Mouse (Mus musculus) natural killer cell, adult 2 months (primary cell): ENCODE data around the gene Kif23.

ENCODE experiments used
- DNase-seq, 2 experiments: peaks; one replicate each; pipeline ENCODE4 v3.0.0; 2022; ENCODE audit warnings: low spot score in 2 of 2

The Kif23 gene

DNA sequence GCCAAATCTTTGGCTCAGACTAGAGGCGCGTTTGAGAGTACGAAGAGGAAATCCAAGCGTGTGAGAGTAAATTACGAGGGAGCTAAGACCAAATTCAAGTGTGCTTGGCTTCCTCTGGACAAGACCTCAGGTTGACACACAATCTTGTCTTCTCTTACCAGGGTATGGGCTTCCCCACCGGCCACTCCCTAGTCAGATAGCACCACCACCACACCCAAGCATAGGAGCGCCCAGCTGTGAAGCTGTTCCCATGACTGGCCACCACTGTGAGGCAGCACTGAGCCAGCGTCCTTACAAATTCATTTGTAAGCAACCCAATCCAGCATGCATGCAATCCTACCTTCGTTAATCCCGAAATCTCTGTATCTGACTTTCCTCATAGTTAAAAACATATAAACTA lies 39.7 kb downstream of the Kif23 start:
- peak; percentile 42 to 54 for DNase-seq

DNA sequence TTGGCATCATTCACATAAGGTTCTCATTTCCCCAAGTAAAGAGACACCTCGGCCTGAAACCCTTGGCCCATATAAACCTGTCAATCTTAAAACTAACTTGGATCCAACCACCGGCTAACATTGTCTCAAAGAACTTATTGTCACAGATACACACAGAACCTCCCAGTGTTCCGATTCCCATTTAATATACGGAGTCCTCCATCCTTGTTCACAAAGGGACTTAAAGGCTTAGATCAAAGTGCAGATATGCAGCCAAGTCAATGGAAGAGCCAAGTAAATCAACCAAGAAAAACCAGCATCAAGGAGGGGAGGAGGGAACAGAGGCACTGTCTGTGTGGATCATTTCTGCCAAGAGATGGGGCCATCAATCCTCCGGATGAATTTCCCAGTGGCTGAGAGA lies 41.0 kb downstream of the Kif23 start:
- no peak for DNase-seq

DNA sequence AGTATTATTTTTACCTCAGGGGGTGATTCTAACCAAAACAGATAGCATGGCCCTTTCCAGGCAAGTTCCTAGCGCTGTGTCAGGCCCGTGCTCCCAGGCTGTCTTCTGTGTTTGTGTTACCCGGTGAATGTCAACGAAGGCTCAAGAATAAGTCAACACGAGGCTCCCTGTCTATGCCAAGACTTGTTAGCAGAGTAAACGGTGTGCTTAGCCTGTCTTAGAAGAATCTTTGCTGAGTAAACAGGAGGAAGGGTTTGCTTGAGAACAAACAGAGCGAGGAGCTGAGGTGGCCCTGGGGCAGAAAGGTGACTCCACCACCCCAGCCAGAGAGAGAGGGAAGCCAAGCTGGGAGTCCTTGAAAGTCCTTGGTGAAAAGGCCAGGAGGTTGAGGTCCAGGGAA lies 42.4 kb downstream of the Kif23 start:
- DNase-seq, result no peak

DNA sequence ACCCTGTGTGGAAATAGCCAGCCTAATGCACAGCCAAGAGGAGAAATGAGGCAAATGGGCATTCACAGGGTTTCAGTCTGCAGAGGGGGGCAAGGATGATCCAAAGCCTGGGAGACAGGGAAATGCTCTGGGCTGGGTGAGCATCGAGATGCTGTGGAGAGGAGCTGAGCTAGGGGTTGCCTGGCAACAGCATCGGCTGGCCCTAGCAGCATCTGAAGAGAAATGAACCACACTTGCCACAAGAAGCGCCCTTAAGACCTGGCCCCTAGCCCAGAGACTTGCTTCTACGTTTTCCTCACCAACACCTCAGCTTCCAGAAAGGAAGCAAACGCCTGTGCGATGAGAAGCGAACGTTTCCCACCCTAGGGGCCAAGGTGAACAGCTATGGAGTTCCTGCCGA lies 44.1 kb downstream of the Kif23 start:
- DNase-seq, result no peak

DNA sequence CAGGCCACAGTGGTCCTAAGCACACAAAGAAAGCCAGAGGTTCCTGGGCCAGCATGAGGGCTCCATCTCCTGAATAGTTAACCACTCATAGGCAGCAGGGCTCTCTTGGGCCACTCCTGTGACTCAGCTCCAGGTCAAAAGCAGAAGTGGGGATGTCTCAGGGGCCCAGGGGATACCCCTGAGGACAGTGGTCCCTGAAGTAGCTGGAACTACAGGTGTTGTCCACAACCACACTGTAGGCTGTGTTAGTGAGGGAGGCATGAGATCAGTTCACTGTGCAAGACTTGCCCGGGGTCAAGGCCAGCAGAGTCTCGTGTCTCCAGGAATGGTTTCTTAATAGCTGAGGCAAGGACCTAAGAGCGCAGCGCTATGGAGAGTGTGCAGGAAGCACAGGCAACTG lies 45.0 kb downstream of the Kif23 start:
- DNase-seq, result peak in 1 of 2 experiments; percentile 32

DNA sequence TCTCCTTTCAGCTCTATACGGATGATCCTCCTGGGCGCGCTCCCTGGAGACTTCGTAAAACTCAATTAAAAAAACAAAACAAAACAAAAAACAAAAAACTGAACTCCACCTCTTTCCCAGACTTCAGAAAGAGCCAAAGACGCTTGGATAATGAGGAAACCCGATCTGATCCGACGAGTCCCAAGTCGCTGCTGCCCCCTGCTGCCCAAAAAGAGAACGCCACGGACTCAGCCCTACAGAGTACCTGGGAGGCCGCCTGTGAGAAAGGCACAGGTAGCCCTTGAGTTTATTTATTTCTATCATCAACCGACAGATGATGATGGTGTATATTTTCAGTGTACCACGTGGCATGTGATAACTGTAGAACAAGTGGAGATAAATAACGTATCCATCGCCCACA lies 46.8 kb downstream of the Kif23 start:
- peak; percentile 54 to 67 for DNase-seq

DNA sequence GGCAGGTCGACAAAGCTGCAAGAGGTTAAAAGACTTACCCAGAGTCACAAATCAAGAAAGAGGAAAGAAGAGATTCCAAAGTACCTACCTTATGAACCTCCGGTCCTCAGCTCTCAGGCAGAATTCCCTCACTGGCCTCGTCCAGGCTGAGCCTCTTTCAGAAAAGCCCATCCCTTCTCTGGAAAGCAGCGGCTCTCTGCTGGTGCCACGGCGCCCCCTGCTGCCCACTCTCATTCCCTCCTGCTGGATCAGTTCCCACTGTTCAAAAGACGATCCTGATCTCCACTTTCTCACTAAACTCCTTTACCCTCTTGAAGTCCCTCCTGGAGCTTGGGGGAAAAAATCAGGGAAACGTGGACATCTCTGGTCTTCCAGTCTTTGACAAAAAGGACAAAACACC lies 48.2 kb downstream of the Kif23 start:
- peak; percentile 39 to 59 for DNase-seq

DNA sequence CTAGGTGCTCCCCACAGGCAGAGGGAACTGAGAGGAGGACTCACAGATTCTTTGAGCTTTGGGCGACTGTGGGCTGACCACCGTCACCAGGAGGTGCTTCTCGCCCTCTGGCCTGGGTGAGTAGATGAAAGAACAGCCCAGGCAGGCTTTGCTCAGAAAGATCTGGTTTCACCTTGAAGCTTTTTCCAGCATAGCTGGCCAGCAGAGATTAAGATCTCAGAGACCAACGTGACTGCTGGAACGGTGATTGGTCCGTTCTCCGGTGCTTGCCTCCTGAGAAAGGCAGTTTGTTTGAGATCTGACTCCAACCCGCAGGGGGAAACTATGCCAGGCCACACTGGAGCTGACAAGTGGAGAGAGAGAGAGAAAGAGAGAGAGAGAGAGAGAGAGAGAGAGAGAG lies 51.6 kb downstream of the Kif23 start:
- DNase-seq, result no peak

DNA sequence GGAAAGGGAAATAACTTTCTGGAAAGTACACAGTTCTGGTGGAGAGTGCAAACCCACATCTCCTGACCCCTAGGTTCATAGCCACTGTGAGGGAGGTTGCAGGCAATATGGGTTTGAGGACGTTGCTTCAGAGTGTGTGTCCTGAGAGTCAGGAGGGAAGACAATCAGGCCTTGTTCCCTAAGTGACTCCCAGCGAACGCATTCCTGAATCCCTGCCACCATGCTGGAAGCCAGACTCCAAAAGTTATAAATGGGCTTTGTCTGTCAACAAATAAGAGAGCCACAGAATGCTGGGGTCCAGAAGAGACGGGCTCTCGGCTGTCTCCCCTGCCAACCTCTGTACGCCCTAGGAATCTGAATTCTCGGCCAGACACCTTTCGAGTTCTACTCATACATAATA lies 56.7 kb downstream of the Kif23 start:
- no peak for DNase-seq

DNA sequence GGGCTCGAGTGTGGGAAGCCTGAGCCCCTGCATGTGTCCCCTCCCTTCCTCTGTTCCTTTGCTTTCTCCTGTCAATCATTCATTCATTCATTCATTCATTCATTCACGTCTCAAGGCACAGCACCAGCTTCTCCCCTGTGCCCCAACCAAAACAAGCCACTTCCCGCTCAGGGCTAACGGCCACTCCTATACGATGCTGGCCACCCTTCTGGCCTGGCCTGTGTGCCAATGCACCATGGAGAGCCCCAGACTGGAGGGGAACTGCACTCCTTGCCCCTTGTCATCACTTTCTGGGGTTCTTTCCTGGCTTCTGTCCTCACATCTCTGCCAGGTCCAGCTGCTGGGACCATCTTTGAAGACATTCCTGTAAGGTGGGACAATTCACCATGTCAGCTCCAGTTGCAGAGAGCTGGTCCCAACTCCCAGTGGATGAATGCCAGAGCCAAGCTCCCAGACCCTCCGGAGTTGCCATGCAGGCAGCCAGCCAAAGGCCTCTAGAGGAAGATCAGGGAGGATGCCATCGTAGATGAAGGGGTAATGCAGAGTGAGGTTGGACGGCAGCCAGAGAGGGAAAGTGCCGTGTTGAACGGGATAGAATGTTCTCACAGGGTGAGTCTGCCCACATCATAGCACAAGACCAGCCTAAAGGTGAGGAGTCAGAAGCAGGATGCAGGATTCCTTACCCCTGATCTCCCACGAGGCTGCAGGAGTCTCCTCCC lies 58.8 kb downstream of the Kif23 start:
- no peak for DNase-seq

DNA sequence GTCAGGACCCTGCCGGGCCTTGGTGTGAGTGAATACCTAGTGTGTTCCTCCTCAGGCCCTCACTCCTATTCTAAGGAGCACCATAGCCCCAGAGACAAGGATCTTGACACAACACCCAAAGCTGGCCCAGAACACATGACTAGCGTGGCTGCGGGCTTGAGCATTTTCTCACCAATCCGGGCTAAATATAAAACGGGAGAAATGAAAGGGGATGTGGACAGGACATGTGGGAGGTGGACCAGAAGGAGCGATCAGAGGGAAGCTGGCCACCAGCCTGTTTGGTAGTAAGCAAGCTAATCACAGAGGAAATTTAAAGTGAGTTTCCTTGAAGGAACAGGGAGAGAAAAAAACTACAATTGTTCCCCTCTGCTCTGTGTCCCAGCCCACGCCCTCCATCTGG lies 60.6 kb downstream of the Kif23 start:
- no peak for DNase-seq

DNA sequence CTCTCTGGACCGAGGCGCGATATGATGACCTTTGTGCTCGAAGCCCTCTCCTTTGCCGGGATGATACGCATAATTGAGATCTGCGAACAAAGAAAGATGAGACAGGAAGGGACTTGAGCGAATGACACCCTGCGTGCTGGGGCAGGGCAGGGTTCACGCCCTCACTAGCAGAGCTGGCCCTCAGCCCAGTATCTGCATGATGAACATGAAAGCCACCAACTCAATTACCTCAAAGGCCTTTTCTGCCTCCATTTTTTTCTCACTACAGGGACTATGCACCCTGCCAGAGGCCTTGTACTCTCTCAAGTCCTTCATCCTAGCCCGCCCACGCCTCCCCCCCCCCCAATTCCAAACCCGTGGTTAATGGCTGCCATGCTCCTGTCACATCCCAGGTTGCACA lies 61.6 kb downstream of the Kif23 start:
- no peak for DNase-seq

DNA sequence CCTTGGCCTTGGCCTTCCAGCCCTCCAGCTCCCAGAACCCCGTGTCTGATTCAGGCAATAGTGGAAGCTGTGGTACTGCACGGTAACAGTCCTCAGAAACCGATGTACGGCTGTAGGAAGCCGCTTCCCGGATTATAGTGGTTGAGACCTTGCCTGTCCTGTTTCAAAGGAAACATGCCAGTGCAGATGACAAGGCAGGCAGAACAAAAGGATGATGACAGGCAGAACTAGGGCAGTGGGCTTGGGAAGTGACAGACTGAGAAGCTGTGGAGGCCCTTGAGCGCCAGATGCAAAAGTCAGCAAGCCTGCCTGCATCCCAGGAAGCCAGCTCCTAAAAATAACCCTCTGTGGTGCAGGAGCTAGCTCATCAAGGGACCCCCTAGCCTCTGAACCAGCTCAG lies 62.2 kb downstream of the Kif23 start:
- DNase-seq, result no peak

DNA sequence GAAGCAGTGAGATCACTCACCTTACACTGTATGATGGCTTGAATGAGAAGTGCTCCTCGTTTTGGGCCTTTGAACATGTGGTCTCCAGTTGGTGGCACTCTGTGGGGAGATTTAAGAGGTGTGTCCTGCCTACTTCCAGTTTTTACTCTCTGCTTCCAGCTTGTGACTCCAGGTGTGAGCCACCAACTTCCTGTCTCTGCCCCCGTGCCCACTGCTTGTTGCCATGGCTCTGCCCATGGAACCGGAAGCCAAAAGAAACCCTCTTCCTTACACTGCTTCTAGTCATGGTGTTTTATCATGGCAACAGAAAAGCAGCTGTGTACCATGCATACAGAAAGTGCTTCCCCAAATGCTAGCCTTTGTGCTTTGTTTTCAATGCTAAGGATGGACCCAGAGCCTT lies 64.4 kb downstream of the Kif23 start:
- DNase-seq, result no peak

DNA sequence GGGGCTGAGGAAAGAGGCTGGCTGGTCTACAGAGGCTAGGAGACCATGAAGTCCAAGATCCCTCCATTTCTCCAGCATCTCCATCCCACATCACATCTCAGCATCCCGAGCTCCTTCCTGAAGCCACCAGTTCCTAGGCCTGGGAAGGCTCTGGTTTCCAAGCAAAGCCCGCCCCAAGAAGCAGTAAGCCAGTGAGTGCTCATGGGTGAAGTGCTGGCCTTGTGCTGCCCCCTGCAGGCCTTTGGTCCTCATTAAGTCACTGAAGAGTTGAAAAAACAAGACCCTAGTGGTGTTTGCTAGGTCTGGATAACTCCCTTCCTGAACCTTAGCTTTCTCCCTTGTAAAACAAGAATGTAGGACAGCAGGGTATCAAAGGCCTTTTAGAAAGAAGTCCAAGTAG lies 67.7 kb downstream of the Kif23 start:
- peak in 1 of 2 experiments; percentile 54 for DNase-seq

DNA sequence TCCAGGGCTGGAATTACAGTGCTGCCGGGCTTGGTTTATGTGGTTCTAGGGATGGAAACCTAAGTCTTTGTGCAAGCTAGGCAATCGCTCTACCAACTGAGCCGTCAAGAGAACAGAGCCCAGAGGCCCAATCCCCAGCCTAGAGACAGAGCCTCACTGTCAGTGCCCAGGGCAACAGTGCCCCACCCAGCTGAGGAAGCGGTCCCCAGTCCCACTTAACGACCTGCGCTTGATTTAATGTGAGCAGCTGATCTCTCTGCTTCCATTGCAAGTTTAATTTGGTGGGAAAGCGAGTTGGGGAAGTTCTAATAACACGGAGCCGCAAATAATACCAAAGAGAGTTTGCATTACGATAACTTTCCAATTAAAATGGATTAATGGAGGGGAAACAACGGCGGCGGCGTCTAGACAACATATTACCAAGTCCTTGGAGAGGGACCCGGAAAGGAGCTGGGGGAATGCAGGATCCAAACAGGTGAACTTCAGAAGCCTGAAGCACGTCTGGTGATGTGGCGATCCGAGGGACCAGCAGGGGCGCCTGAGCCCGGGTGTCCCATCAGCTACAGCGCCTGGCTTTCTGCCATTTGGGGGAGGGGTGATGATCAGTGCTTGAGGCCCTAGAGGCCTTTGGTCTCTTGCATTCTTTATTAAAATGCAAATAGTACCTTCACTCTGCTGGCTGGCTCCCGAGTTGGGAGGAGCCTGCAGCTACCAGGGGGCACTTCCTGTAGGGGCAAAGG lies 69.0 kb downstream of the Kif23 start:
- no peak for DNase-seq

DNA sequence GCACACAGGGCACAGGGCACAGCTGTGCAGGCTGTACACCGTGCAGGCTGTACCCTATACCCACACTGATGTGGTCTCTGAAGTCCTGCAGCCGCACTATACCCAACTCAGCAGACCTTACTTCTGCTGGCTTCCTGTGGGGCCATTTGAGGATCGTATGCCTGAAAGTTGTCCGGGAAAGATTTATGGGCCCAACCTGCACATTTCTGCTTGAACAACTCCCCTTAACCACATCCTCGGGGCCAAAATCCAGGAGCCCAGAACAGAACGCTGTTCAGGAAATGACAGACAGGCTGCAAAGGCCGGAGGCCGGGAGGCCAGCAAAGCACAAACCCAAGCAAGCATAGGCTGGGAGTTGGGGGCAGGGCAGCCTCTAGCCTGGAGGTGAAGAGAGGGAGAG lies 73.2 kb downstream of the Kif23 start:
- DNase-seq, result no peak

DNA sequence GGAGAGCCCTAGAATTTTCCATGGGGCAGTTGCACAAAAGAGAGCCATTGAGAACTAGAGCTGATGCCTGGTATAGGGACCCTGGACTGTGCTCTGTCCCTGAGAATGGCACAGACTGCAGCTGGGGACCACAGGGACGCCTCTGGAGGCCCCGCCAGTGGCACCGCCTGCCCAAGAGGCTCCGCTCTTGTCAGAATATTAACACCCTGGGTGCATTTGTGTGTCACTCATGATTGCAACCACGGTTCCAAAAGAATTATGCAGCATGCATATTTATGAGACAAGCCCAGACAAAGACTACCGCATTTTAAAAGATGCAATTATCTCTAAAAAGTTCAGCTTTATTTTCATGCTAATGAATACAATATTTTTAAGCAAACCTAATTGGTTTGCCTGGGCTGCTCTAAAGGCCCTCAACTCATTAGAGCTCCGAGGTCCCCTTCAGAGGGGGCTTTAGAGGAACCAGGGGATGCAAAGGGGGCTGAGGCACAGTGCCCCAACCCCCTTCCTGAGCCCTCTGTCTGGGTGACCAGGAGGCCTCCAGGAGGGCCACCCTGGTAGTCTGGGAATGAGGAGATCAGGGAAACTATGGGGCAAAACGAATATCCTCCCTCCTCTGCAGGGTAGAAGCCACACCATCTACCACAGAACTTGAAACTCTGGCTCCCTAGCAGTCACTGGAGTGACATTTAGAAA lies 74.2 kb downstream of the Kif23 start:
- no peak for DNase-seq

DNA sequence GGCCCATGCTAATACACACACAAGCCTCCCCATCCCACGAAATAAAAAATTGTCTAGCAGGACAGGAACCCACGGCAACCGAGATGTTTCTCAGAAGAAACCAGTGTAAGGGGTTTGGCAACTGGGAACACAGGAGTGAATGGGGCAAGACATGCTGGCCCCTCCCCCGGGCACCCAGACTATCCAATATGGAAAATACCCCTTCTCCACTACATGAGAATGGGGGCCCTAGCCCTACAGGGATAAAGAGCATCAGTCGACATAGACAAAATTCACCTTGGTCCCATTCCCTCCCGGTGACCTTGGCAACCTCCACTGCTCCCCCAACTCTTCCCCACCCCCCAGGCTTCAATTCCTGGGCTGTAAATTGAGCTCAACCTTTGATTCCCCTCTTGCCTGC lies 74.7 kb downstream of the Kif23 start:
- DNase-seq, result no peak

DNA sequence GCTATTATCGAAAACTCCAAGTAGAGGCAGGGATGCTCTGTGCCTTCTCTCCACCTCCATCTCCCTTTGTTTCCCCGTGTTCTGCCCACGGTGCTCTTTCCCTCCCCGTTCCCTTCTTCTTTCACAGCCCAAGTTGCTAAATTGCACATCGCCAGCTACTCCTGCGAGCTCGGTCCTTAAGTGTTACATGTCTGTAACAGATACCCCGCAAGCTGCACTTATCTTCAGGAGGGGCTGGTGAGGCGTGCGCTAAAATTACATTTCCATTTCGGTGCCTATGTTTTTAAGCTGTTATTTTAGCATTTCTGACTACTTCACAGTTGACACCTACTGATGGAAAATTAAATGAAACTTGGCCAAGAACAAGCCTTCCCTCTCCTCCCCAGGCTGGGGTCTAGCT lies 78.9 kb downstream of the Kif23 start:
- no peak for DNase-seq
